Mouse (Mus musculus) myocyte (in vitro differentiated cells): ENCODE results near the gene Kptn. TPM values are rescaled to one million over a fixed set of nuclear protein-coding genes. Genes with fewer than 3 reads are reported as not detected.

Experiments used
- H3K27me3 ChIP-seq: one replicate; pipeline ENCODE4 v1.6.1; 2011; ENCODE audit not compliant: control insufficient read depth, insufficient read depth, insufficient read length
- H3K36me3 ChIP-seq: one replicate; pipeline ENCODE4 v1.6.1; 2011; ENCODE audit not compliant: control insufficient read depth, insufficient read depth
- H3K4me2 ChIP-seq: one replicate; pipeline ENCODE4 v1.6.1; 2011; ENCODE audit warnings: low read depth, control low read depth
- H3K4me3 ChIP-seq: one replicate; pipeline ENCODE4 v1.5.1; 2011; ENCODE audit warnings: mild to moderate bottlenecking, control low read depth, moderate library complexity
- H3K79me2 ChIP-seq: one replicate; pipeline ENCODE4 v1.6.1; 2011; ENCODE audit not compliant: control insufficient read depth, insufficient read depth
- H3ac ChIP-seq: one replicate; pipeline ENCODE4 v1.6.1; 2011; ENCODE audit not compliant: control insufficient read depth, insufficient read length
- CEBPB ChIP-seq: IDR thresholded peaks from 2 replicates; pipeline ENCODE4 v1.6.1; 2011; ENCODE audit warnings: mild to moderate bottlenecking, moderate library complexity; ENCODE audit not compliant: poor library complexity, insufficient read depth, severe bottlenecking
- E2F4 ChIP-seq: IDR thresholded peaks from one replicate; pipeline ENCODE4 v1.6.1; 2011; ENCODE audit warnings: mild to moderate bottlenecking, control low read depth, moderate library complexity; ENCODE audit not compliant: insufficient read depth
- MAX ChIP-seq: IDR thresholded peaks from one replicate; pipeline ENCODE4 v1.6.1; 2011; ENCODE audit warnings: low read depth, mild to moderate bottlenecking, control low read depth
- MYOD1 ChIP-seq, 3 experiments: IDR thresholded peaks; one replicate each; pipeline ENCODE4 v1.6.1; 2011; ENCODE audit warnings: control low read depth in 2 of 3, low read depth in 2 of 3, mild to moderate bottlenecking in 2 of 3, moderate library complexity in 1 of 3; ENCODE audit not compliant: insufficient read length in 2 of 3, control insufficient read depth in 1 of 3
- MYOG ChIP-seq, 3 experiments: IDR thresholded peaks; one replicate each; pipeline ENCODE4 v1.6.1; 2011; ENCODE audit warnings: control low read depth in 2 of 3, low read depth in 2 of 3, mild to moderate bottlenecking in 2 of 3; ENCODE audit not compliant: insufficient read length in 2 of 3, control insufficient read depth in 1 of 3, insufficient read depth in 1 of 3
- POLR2A ChIP-seq: IDR thresholded peaks from one replicate; pipeline ENCODE4 v1.6.1; 2011; ENCODE audit warnings: low read depth, mild to moderate bottlenecking, control low read depth, moderate library complexity; ENCODE audit not compliant: insufficient read length
- POLR2AphosphoS2 ChIP-seq: IDR thresholded peaks from one replicate; pipeline ENCODE4 v1.6.1; 2011; ENCODE audit warnings: low read depth, control low read depth; ENCODE audit not compliant: insufficient read length
- REST ChIP-seq: IDR thresholded peaks from one replicate; pipeline ENCODE4 v1.6.1; 2011; ENCODE audit warnings: mild to moderate bottlenecking, control low read depth, moderate library complexity; ENCODE audit not compliant: insufficient read depth, insufficient read length
- SRF ChIP-seq: IDR thresholded peaks from one replicate; pipeline ENCODE4 v1.6.1; 2011; ENCODE audit warnings: low read depth; ENCODE audit not compliant: control insufficient read depth, insufficient read length
- TCF12 ChIP-seq: IDR thresholded peaks from one replicate; pipeline ENCODE4 v1.6.1; 2011; ENCODE audit warnings: mild to moderate bottlenecking, control low read depth; ENCODE audit not compliant: poor library complexity, insufficient read depth, severe bottlenecking
- TCF3 ChIP-seq: IDR thresholded peaks from one replicate; pipeline ENCODE4 v1.6.1; 2011; ENCODE audit warnings: low read depth, control low read depth; ENCODE audit not compliant: insufficient read length
- USF1 ChIP-seq: IDR thresholded peaks from one replicate; pipeline ENCODE4 v1.6.1; 2011; ENCODE audit warnings: low read depth, mild to moderate bottlenecking, control low read depth, moderate library complexity
- polyA plus RNA-seq: library from polyadenylated mRNA; unstranded; fragments of >200 nt; fragmentation: generic; extraction: Trizol; gene quantifications from one replicate; pipeline ENCODE4 v1.2.1, GENCODE M21; 2012; ENCODE audit warnings: missing spikeins

The Kptn gene
- polyA plus RNA-seq, 1 experiment, result 16.4 TPM

GRCm38 (mm10) chr7:16104611-16105388 is 14.9 kb upstream of the Kptn start:
- Histone ChIP-seq H3K4me3 (no peak overlapping the region), H3K36me3 (peaks cover 5% of the 10 kb centered on the region)

GRCm38 (mm10) chr7:16108886-16109542 is 10.7 kb upstream of the Kptn start:
- no peak overlapping the region for H3K4me2 ChIP-seq
- peaks cover 25% of the 10 kb centered on the region for H3K79me2 ChIP-seq
- H3ac ChIP-seq, result no peak overlapping the region
- no peak overlapping the region for H3K4me3 ChIP-seq
- no peaks in the 10 kb centered on the region for H3K27me3 ChIP-seq
- H3K36me3 ChIP-seq, result peaks cover 14% of the 10 kb centered on the region
- TF ChIP-seq SRF, result no peak
- TF ChIP-seq MYOG (IDR thresholded peaks at IDR 0.05; ENCODE audit: control insufficient read depth in 1 of 3, insufficient read depth in 1 of 3, insufficient read length in 2 of 3, low read depth in 2 of 3), result no peak
- no peak for TF ChIP-seq TCF3
- no peak for TF ChIP-seq MAX
- TF ChIP-seq POLR2AphosphoS2, result no peak
- TF ChIP-seq CEBPB, result no peak
- no peak for TF ChIP-seq USF1
- TF ChIP-seq TCF12, result no peak
- no peak for TF ChIP-seq POLR2A

More at GRCm38 (mm10) chr7:16104611-16105388, 14.9 kb upstream of the Kptn start:
- H3K79me2 ChIP-seq, result peaks cover 54% of the 10 kb centered on the region
- no peak overlapping the region for H3ac ChIP-seq
- TF ChIP-seq MAX, result no peak
- TF ChIP-seq REST, result no peak
- no peak for TF ChIP-seq USF1
- no peak for TF ChIP-seq POLR2AphosphoS2
- TF ChIP-seq MYOD1 (IDR thresholded peaks at IDR 0.05; ENCODE audit: control insufficient read depth in 1 of 3, insufficient read length in 2 of 3, low read depth in 2 of 3), result no peak
- TF ChIP-seq SRF, result no peak
- TF ChIP-seq E2F4, result no peak
- no peak for TF ChIP-seq CEBPB
- TF ChIP-seq POLR2A, result no peak
- no peak for TF ChIP-seq TCF12
- H3K27me3 ChIP-seq, result no peaks in the 10 kb centered on the region
- no peak overlapping the region for H3K4me2 ChIP-seq

- Histone ChIP-seq H3ac (no peak overlapping the region), H3K4me2 (no peak overlapping the region), H3K36me3 (peaks cover 19% of the 10 kb centered on the region), H3K27me3 (no peaks in the 10 kb centered on the region), H3K4me3 (no peak overlapping the region), H3K79me2 (peaks cover 14% of the 10 kb centered on the region)
- TF ChIP-seq TCF3, result no peak
- no peak for TF ChIP-seq SRF
- TF ChIP-seq POLR2A, result no peak
- TF ChIP-seq REST, result no peak
- TF ChIP-seq MYOG (IDR thresholded peaks at IDR 0.05; ENCODE audit: control insufficient read depth in 1 of 3, insufficient read depth in 1 of 3, insufficient read length in 2 of 3, low read depth in 2 of 3), result no peak
- TF ChIP-seq E2F4, result no peak
- no peak for TF ChIP-seq USF1
- no peak for TF ChIP-seq TCF12
- no peak for TF ChIP-seq CEBPB
- TF ChIP-seq POLR2AphosphoS2, result no peak
- TF ChIP-seq MAX, result no peak
- no peak for TF ChIP-seq MYOD1 (IDR thresholded peaks at IDR 0.05; ENCODE audit: control insufficient read depth in 1 of 3, insufficient read length in 2 of 3, low read depth in 2 of 3)
Measured at GRCm38 (mm10) chr7:16110158-16110557, 9.5 kb upstream of the Kptn start.

- H3ac ChIP-seq, result no peak overlapping the region
- peaks cover 19% of the 10 kb centered on the region for H3K36me3 ChIP-seq
- H3K4me3 ChIP-seq, result no peak overlapping the region
- peaks cover 2% of the 10 kb centered on the region for H3K79me2 ChIP-seq
- TF ChIP-seq TCF12 (no peak), MYOD1 (IDR thresholded peaks at IDR 0.05; ENCODE audit: control insufficient read depth in 1 of 3, insufficient read length in 2 of 3, low read depth in 2 of 3) (no peak), MYOG (IDR thresholded peaks at IDR 0.05; ENCODE audit: control insufficient read depth in 1 of 3, insufficient read depth in 1 of 3, insufficient read length in 2 of 3, low read depth in 2 of 3) (no peak), CEBPB (no peak), E2F4 (no peak), MAX (no peak), TCF3 (no peak)
- H3K27me3 ChIP-seq, result no peaks in the 10 kb centered on the region
- H3K4me2 ChIP-seq, result no peak overlapping the region
Measured at GRCm38 (mm10) chr7:16111284-16112090, 8.2 kb upstream of the Kptn start.
